Mouse (Mus musculus): Measurements from ENCODE around the gene Scd3. TPM values are rescaled to one million over a fixed set of nuclear protein-coding genes. Genes with fewer than 3 reads are reported as not detected.

The Scd3 gene
- polyA plus RNA-seq, 1 experiment from 2014 or later = 0.54 TPM

GRCm38 (mm10) chr19:44261774-44262173 is 58.7 kb downstream of the Scd3 start:
- H3K36me3 ChIP-seq = no peaks in the 10 kb centered on the region
- H3K9me3 ChIP-seq = no peaks in the 10 kb centered on the region
- 0 out of 2 replicates have a peak, but pooled peaks cover 2% of the 10 kb centered on the region for H3K4me1 ChIP-seq (replicated peaks)
- H3K9ac ChIP-seq = no peak overlapping the region
- no peak overlapping the region for H3K4me2 ChIP-seq (replicated peaks)
- H3K27me3 ChIP-seq (replicated peaks) = no peaks in the 10 kb centered on the region
- no peak for ATAC-seq
- no peak overlapping the region for H3K27ac ChIP-seq
- WGBS = 82% methylated on average over 7 of the region's 7 CpGs
- H3K4me3 ChIP-seq (replicated peaks) = no peak overlapping the region

DNA sequence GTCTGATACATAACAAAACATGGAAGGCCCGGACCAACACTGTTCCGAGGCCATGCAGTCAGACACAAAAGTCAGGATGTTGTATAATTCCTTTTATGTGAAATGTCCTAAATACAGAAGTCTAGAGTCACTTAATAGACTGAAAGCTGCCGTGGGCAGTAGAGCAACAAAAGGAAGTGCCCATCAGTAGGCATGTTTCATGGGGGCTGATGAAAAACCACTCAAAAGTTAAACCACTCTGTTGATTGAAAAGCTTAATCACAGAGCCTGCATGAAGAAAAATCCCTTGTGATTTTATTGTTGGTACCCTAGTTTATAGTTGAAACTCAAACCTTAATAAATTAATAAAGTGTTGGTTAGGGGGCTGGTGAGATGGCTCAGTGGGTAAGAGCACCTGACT is 60.5 kb downstream of the Scd3 start:
- H3K27ac ChIP-seq = no peak overlapping the region
- ATAC-seq = no peak
- H3K27me3 ChIP-seq (replicated peaks) = no peaks in the 10 kb centered on the region
- no peaks in the 10 kb centered on the region for H3K9me3 ChIP-seq
- peaks cover 6% of the 10 kb centered on the region; the same call in 1 of the 2 replicates for H3K4me1 ChIP-seq (replicated peaks)
- 87% methylated on average over 3 of the region's 3 CpGs for WGBS
- H3K9ac ChIP-seq = no peak overlapping the region
- no peak overlapping the region for H3K4me2 ChIP-seq (replicated peaks)
- H3K4me3 ChIP-seq (replicated peaks) = no peak overlapping the region
- no peaks in the 10 kb centered on the region for H3K36me3 ChIP-seq

GRCm38 (mm10) chr19:44264226-44264625 is 61.2 kb downstream of the Scd3 start:
- H3K9me3 ChIP-seq = no peaks in the 10 kb centered on the region
- H3K4me2 ChIP-seq (replicated peaks) = no peak overlapping the region
- no peak overlapping the region for H3K4me3 ChIP-seq (replicated peaks)
- no peak overlapping the region for H3K9ac ChIP-seq
- 69% methylated on average over 9 of the region's 9 CpGs for WGBS
- no peak for ATAC-seq
- H3K36me3 ChIP-seq = no peaks in the 10 kb centered on the region
- H3K4me1 ChIP-seq (replicated peaks) = peaks cover 6% of the 10 kb centered on the region; the same call in 1 of the 2 replicates
- no peak overlapping the region for H3K27ac ChIP-seq
- no peaks in the 10 kb centered on the region for H3K27me3 ChIP-seq (replicated peaks)

GRCm38 (mm10) chr19:44265300-44265699 is 62.2 kb downstream of the Scd3 start:
- Histone ChIP-seq H3K4me3 (replicated peaks) (no peak overlapping the region), H3K9ac (no peak overlapping the region), H3K27me3 (replicated peaks) (no peaks in the 10 kb centered on the region), H3K9me3 (no peaks in the 10 kb centered on the region), H3K4me2 (replicated peaks) (no peak overlapping the region), H3K4me1 (replicated peaks) (peaks cover 6% of the 10 kb centered on the region; the same call in 1 of the 2 replicates), H3K36me3 (no peaks in the 10 kb centered on the region), H3K27ac (no peak overlapping the region)
- no peak for ATAC-seq
- WGBS = 60% methylated on average over 7 of the region's 7 CpGs

GRCm38 (mm10) chr19:44265911-44266337 is 62.9 kb downstream of the Scd3 start:
- peaks cover 6% of the 10 kb centered on the region; the same call in 1 of the 2 replicates for H3K4me1 ChIP-seq (replicated peaks)
- no peaks in the 10 kb centered on the region for H3K27me3 ChIP-seq (replicated peaks)
- peak overlapping the region; percentile 84; the same call in 1 of the 2 replicates for H3K4me2 ChIP-seq (replicated peaks)
- ATAC-seq = no peak
- no peak overlapping the region for H3K9ac ChIP-seq
- no peaks in the 10 kb centered on the region for H3K9me3 ChIP-seq
- H3K27ac ChIP-seq = peak overlapping the region; percentile 97; the same call in 1 of the 2 replicates
- no peaks in the 10 kb centered on the region for H3K36me3 ChIP-seq
- H3K4me3 ChIP-seq (replicated peaks) = no peak overlapping the region
- 64% methylated on average over 5 of the region's 5 CpGs for WGBS

DNA sequence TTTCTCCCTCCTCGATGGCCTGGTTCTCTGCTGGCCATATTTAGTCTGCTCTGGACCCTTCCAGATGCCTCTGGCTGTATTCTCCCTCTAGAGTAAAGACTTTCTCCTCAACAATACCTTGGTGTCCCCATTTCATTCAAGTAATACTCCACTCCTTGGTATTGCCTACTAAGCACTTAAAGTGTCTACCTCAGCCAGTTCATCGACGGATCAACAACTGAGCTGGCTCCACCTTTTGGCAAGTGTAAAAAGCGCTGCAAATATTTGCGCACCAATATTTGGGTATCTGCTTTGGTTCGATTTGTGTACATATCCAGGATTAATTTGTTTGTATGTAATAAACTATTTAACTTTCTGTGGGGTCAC is 63.4 kb downstream of the Scd3 start:
- 12% methylated on average over 6 of the region's 6 CpGs for WGBS
- peak overlapping the region; percentile 51 for H3K4me3 ChIP-seq (replicated peaks)
- peaks cover 6% of the 10 kb centered on the region; the same call in 1 of the 2 replicates for H3K4me1 ChIP-seq (replicated peaks)
- H3K27me3 ChIP-seq (replicated peaks) = no peaks in the 10 kb centered on the region
- peak overlapping the region; percentile 97 for H3K27ac ChIP-seq
- no peaks in the 10 kb centered on the region for H3K36me3 ChIP-seq
- H3K9ac ChIP-seq = no peak overlapping the region
- H3K9me3 ChIP-seq = no peaks in the 10 kb centered on the region
- peak; percentile 34 for ATAC-seq
- peak overlapping the region; percentile 84 for H3K4me2 ChIP-seq (replicated peaks)

DNA sequence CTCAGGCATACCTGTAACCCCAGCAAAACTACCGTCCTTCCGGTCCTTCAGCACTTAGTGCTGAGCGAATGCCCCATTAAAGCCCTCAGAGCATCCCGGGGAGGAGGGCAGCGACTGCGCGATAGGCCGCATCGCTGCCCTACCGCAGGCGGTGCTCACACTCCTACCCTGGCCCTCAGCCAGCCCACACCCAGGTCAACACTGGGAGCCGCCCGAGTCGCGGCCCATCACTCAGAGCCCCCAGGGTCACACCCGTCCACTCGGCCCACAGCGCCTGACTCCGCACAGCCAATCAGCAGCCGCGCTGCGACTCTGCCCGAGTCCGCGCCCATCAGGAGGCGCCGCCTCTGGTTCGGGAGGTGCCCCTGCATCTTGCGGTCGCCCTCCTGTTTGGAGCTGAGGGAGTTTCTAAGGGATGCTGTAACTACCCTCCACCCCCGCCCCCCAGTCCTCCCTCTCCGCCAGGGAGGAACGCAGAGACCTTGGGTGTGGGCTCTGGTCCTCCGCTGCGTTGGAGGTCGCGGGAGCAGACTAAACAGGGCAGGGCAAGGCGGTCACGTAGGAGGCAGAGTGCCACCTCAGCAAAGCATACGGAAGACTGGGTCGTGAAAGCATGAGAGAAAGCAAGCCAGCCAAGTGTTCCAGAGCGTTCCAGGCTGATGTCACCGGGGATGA is 63.9 kb downstream of the Scd3 start:
- Histone ChIP-seq H3K4me1 (replicated peaks) (peaks cover 6% of the 10 kb centered on the region; the same call in 1 of the 2 replicates), H3K9me3 (no peaks in the 10 kb centered on the region), H3K9ac (peak overlapping the region; percentile 68), H3K27ac (peak overlapping the region; percentile 97), H3K36me3 (no peaks in the 10 kb centered on the region), H3K4me3 (replicated peaks) (peak overlapping the region; percentile 51), H3K4me2 (replicated peaks) (peak overlapping the region; percentile 84), H3K27me3 (replicated peaks) (no peaks in the 10 kb centered on the region)
- peak; percentile 99 for ATAC-seq
- under 1% methylated on average over 43 of the region's 43 CpGs for WGBS

GRCm38 (mm10) chr19:44267499-44268002 is 64.5 kb downstream of the Scd3 start:
- WGBS = 7% methylated on average over 18 of the region's 18 CpGs
- H3K27me3 ChIP-seq (replicated peaks) = no peaks in the 10 kb centered on the region
- H3K9ac ChIP-seq = peak overlapping the region; percentile 68
- no peak for ATAC-seq
- no peaks in the 10 kb centered on the region for H3K9me3 ChIP-seq
- peak overlapping the region; percentile 51 for H3K4me3 ChIP-seq (replicated peaks)
- H3K36me3 ChIP-seq = no peaks in the 10 kb centered on the region
- H3K4me2 ChIP-seq (replicated peaks) = peak overlapping the region; percentile 84
- peak overlapping the region; percentile 97 for H3K27ac ChIP-seq
- peaks cover 6% of the 10 kb centered on the region; the same call in 1 of the 2 replicates for H3K4me1 ChIP-seq (replicated peaks)

- WGBS = 81% methylated on average over 4 of the region's 4 CpGs
- Histone ChIP-seq H3K4me1 (replicated peaks) (no peaks in the 10 kb centered on the region), H3K27me3 (replicated peaks) (no peaks in the 10 kb centered on the region), H3K36me3 (no peaks in the 10 kb centered on the region), H3K27ac (no peak overlapping the region), H3K4me2 (replicated peaks) (no peak overlapping the region), H3K4me3 (replicated peaks) (no peak overlapping the region), H3K9me3 (no peaks in the 10 kb centered on the region), H3K9ac (no peak overlapping the region)
- ATAC-seq = no peak
Measured at GRCm38 (mm10) chr19:44273711-44274110, 70.6 kb downstream of the Scd3 start.

- H3K27ac ChIP-seq = no peak overlapping the region
- WGBS = 94% methylated on average over 4 of the region's 4 CpGs
- no peaks in the 10 kb centered on the region for H3K36me3 ChIP-seq
- ATAC-seq = no peak
- H3K4me2 ChIP-seq (replicated peaks) = no peak overlapping the region
- H3K27me3 ChIP-seq (replicated peaks) = no peaks in the 10 kb centered on the region
- no peaks in the 10 kb centered on the region for H3K9me3 ChIP-seq
- no peak overlapping the region for H3K9ac ChIP-seq
- no peak overlapping the region for H3K4me3 ChIP-seq (replicated peaks)
- no peaks in the 10 kb centered on the region for H3K4me1 ChIP-seq (replicated peaks)
Measured at GRCm38 (mm10) chr19:44274452-44274851, 71.4 kb downstream of the Scd3 start.

DNA sequence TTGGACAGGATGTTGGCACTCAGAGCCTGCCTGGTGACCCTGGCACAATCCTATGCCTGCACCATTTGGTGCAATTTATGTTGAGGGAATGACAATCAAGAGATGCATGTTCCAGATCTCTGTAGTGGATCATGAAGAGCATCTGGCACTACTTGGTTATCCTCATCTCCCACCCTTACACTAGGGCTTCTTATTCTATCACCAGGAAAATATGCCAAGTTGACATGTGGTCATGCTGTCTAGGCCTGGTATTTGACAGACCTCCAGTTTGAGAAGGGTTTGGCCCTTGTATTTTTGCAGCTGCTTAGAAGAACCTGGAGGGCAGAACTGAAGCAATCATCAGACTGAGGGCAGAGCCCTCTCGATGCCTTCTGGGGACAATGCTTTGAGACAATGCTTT is 72.3 kb downstream of the Scd3 start:
- Histone ChIP-seq H3K36me3 (no peaks in the 10 kb centered on the region), H3K27me3 (replicated peaks) (no peaks in the 10 kb centered on the region), H3K4me2 (replicated peaks) (no peak overlapping the region), H3K27ac (no peak overlapping the region), H3K9ac (no peak overlapping the region), H3K4me3 (replicated peaks) (no peak overlapping the region), H3K9me3 (no peaks in the 10 kb centered on the region), H3K4me1 (replicated peaks) (peaks cover 4% of the 10 kb centered on the region; the same call in 1 of the 2 replicates)
- no peak for ATAC-seq
- WGBS = 92% methylated on average over 1 of the region's 1 CpGs

DNA sequence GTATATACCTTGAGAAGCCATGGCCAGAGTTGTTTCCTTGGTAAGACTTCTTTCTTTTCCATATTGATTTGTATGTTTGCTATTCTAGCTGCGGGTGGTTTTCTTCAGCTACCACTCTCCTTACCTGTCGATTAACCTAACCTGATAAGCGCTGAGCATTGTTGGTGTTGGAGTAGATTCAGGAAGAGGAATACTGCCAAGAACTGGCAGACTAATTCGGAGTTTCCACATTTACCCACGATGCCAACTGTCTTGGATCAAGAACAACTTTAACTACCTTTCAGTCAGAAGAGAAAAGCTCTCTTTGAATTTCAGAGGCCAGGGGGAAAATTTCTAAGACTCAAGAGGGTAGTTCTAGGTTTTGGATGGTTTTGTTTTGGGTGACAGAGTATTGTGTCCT is 73.8 kb downstream of the Scd3 start:
- 78% methylated on average over 5 of the region's 5 CpGs for WGBS
- Histone ChIP-seq H3K4me3 (replicated peaks) (no peak overlapping the region), H3K27ac (no peak overlapping the region), H3K9ac (no peak overlapping the region), H3K4me2 (replicated peaks) (no peak overlapping the region), H3K27me3 (replicated peaks) (no peaks in the 10 kb centered on the region), H3K4me1 (replicated peaks) (peaks cover 13% of the 10 kb centered on the region), H3K36me3 (no peaks in the 10 kb centered on the region), H3K9me3 (no peaks in the 10 kb centered on the region)
- ATAC-seq = no peak

GRCm38 (mm10) chr19:44277931-44278330 is 74.9 kb downstream of the Scd3 start:
- no peaks in the 10 kb centered on the region for H3K27me3 ChIP-seq (replicated peaks)
- H3K4me3 ChIP-seq (replicated peaks) = no peak overlapping the region
- no peaks in the 10 kb centered on the region for H3K36me3 ChIP-seq
- H3K4me2 ChIP-seq (replicated peaks) = no peak overlapping the region
- H3K9ac ChIP-seq = no peak overlapping the region
- 77% methylated on average over 8 of the region's 8 CpGs for WGBS
- peaks cover 22% of the 10 kb centered on the region for H3K4me1 ChIP-seq (replicated peaks)
- H3K9me3 ChIP-seq = no peaks in the 10 kb centered on the region
- no peak overlapping the region for H3K27ac ChIP-seq
- ATAC-seq = no peak

Measured in intestine, embryonic 15.5 days (tissue).